Mouse (Mus musculus): Measurements from ENCODE around the gene Faf2. TPM values are rescaled to one million over a fixed set of nuclear protein-coding genes. Genes with fewer than 3 reads are reported as not detected.

The Faf2 gene
- polyA plus RNA-seq, 1 experiment from 2014 or later = 120 TPM

DNA sequence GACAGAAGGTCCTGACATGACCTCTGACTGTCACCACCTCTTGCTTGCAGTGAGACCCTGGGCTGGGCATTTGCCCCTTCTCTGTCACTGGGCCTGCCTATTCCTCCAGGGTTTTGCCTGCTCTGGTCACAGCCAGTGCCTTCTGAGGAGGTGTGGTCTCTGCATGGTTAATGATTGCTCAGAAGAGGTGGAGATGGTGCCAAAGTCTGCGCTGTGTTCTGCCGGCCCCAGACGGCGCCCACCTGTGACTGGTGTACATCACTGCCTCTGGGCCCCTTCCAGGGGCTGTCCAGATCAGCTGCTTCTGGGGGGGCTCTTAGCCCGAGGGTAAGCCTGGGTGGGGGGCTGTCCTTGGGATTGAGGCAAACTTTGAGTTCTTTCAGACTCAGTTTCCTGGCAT, 79.7 kb downstream of the Faf2 start, which contains the start of gene Cdhr2:
Gene Cdhr2 (plus strand): TSS at position 219 of the 400 bp plus-strand sequence.
- Histone ChIP-seq H3K9me3 (ENCODE audit: control insufficient read depth, low read depth, low read length) (no peaks in the 10 kb centered on the region), H3K9ac (replicated peaks; ENCODE audit: low read depth, low read length) (no peak within 1 kb of the TSS), H3K4me2 (replicated peaks; ENCODE audit: low read depth, low read length) (peak within 1 kb of the TSS; percentile 18; the same call in 1 of the 2 replicates), H3K36me3 (ENCODE audit: control insufficient read depth, insufficient read depth, low read length) (no peaks in the 10 kb centered on the region), H3K27ac (ENCODE audit: low read length) (no peak within 1 kb of the TSS), H3K27me3 (ENCODE audit: control insufficient read depth, insufficient read depth, low read length) (no peaks in the 10 kb centered on the region), H3K4me3 (ENCODE audit: low read depth, low read length) (no peak within 1 kb of the TSS), H3K4me1 (ENCODE audit: control insufficient read depth, insufficient read depth, low read length) (no peaks in the 10 kb centered on the region)
- ATAC-seq (ENCODE audit: insufficient number of reproducible peaks, insufficient read depth, low FRiP score, low read depth) = peak; percentile 82
- 37% methylated on average over 5 of the region's 5 CpGs for WGBS

DNA sequence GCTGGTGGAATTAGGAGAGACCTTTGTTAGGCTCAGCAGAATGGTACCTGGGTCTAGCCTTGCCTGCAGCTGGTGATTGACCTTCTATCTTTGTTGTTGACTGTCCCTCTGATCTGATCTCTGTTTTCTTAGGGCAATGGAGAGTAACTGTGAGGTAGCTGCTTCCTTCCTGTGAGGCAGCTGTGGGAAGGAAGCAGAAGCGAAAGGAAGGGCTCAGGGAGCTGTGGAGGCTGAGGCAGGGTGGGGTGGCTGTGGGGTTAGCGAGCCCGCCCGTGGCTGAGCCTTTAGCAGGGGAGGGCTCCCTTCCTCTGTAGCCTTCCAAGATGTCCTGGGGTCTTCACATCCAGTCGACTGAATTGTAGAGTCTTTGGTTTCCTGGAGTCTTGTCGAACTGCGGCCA, 80.9 kb downstream of the Faf2 start:
- Histone ChIP-seq H3K4me2 (replicated peaks; ENCODE audit: low read depth, low read length) (no peak overlapping the region), H3K9me3 (ENCODE audit: control insufficient read depth, low read depth, low read length) (no peaks in the 10 kb centered on the region), H3K27ac (ENCODE audit: low read length) (no peak overlapping the region), H3K4me3 (ENCODE audit: low read depth, low read length) (no peak overlapping the region), H3K9ac (replicated peaks; ENCODE audit: low read depth, low read length) (no peak overlapping the region), H3K36me3 (ENCODE audit: control insufficient read depth, insufficient read depth, low read length) (no peaks in the 10 kb centered on the region), H3K4me1 (ENCODE audit: control insufficient read depth, insufficient read depth, low read length) (no peaks in the 10 kb centered on the region), H3K27me3 (ENCODE audit: control insufficient read depth, insufficient read depth, low read length) (no peaks in the 10 kb centered on the region)
- ATAC-seq (ENCODE audit: insufficient number of reproducible peaks, insufficient read depth, low FRiP score, low read depth) = no peak
- WGBS = 73% methylated on average over 7 of the region's 7 CpGs

DNA sequence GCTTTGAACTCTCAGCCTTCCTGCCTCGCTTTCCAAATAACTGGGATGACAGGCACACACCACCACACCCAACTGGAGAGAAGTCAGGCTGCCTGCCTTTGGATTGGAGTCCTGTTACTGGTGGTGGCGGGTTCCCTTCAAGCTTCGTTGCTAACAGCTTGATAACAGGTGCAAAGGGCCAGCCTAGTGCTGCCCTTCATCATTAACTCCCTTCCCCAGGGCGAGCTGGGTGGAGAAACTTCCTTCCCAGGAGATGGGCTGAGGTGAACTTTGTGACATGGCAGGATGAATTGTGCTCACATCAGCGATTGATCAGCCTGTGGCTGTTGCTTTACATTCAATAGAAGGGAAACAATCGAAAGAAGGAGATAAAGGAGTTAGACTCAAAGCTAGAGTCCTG, 83.3 kb downstream of the Faf2 start:
- WGBS = 43% methylated on average over 6 of the region's 6 CpGs

DNA sequence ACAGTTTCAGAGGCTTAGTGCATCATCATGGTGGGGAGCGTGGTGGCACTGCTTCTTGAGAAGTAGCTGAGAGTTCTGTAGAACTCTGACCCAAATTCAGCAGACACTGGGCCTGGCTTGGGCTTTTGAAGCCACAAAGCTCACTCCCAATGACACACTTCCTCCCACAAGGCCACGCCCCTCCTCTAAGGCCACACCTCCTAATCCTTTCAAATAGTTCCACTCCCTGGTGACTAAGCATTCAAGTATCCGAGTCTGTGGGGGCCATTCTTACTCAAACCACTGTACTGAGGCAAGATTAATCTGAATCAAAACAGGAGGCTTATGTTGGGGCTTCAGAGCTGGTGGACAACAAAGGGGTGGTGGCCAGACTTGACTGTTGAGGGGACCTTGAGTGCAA, 89.3 kb downstream of the Faf2 start:
- no peak overlapping the region for H3K9ac ChIP-seq (replicated peaks; ENCODE audit: low read depth, low read length)
- no peak overlapping the region for H3K4me3 ChIP-seq (ENCODE audit: low read depth, low read length)
- no peak for ATAC-seq (ENCODE audit: insufficient number of reproducible peaks, insufficient read depth, low FRiP score, low read depth)
- no peak overlapping the region for H3K4me2 ChIP-seq (replicated peaks; ENCODE audit: low read depth, low read length)
- H3K4me1 ChIP-seq (ENCODE audit: control insufficient read depth, insufficient read depth, low read length) = no peaks in the 10 kb centered on the region
- no peak overlapping the region for H3K27ac ChIP-seq (ENCODE audit: low read length)
- no peaks in the 10 kb centered on the region for H3K27me3 ChIP-seq (ENCODE audit: control insufficient read depth, insufficient read depth, low read length)
- H3K9me3 ChIP-seq (ENCODE audit: control insufficient read depth, low read depth, low read length) = peaks cover 4% of the 10 kb centered on the region; the same call in 1 of the 2 replicates
- WGBS = 83% methylated on average over 3 of the region's 3 CpGs
- no peaks in the 10 kb centered on the region for H3K36me3 ChIP-seq (ENCODE audit: control insufficient read depth, insufficient read depth, low read length)

More for the DNA sequence above, 83.3 kb downstream of the Faf2 start:
- Histone ChIP-seq H3K4me2 (replicated peaks; ENCODE audit: low read depth, low read length) (no peak overlapping the region), H3K36me3 (ENCODE audit: control insufficient read depth, insufficient read depth, low read length) (no peaks in the 10 kb centered on the region), H3K4me1 (ENCODE audit: control insufficient read depth, insufficient read depth, low read length) (no peaks in the 10 kb centered on the region), H3K4me3 (ENCODE audit: low read depth, low read length) (no peak overlapping the region), H3K9me3 (ENCODE audit: control insufficient read depth, low read depth, low read length) (no peaks in the 10 kb centered on the region), H3K27me3 (ENCODE audit: control insufficient read depth, insufficient read depth, low read length) (no peaks in the 10 kb centered on the region), H3K27ac (ENCODE audit: low read length) (no peak overlapping the region), H3K9ac (replicated peaks; ENCODE audit: low read depth, low read length) (no peak overlapping the region)
- ATAC-seq (ENCODE audit: insufficient number of reproducible peaks, insufficient read depth, low FRiP score, low read depth) = no peak

Small RNAs within 50 kb of the gene (microRNA-seq; reads per million reads assigned to microRNA genes)
- gene Gm24195 = not detected

Other genes with a start within 250 kb of the Faf2 start
- 132 and 150 TPM in 2 replicates for gene Thoc3, start 152.9 kb upstream of the Faf2 start, polyA plus RNA-seq (2014; fragmentation: Nextera tagmentation; extraction: Ambion mirVana)
- gene Simc1, start 118.0 kb upstream of the Faf2 start, polyA plus RNA-seq (2014; fragmentation: Nextera tagmentation; extraction: Ambion mirVana) = 15.6 and 16.6 TPM in 2 replicates
- 129 and 138 TPM in 2 replicates for gene 4833439L19Rik, start 56.3 kb upstream of the Faf2 start, polyA plus RNA-seq (2014; fragmentation: Nextera tagmentation; extraction: Ambion mirVana)
- gene Arl10, start 46.8 kb upstream of the Faf2 start, polyA plus RNA-seq (2014; fragmentation: Nextera tagmentation; extraction: Ambion mirVana) = 25.8 and 28.9 TPM in 2 replicates
- 76.2 and 87.5 TPM in 2 replicates for gene Nop16, start 31.7 kb upstream of the Faf2 start, polyA plus RNA-seq (2014; fragmentation: Nextera tagmentation; extraction: Ambion mirVana)
- 205 and 233 TPM in 2 replicates for gene Higd2a, start 31.6 kb upstream of the Faf2 start, polyA plus RNA-seq (2014; fragmentation: Nextera tagmentation; extraction: Ambion mirVana)
- gene Cltb, start 10.4 kb upstream of the Faf2 start, polyA plus RNA-seq (2014; fragmentation: Nextera tagmentation; extraction: Ambion mirVana) = 40.3 and 45.6 TPM in 2 replicates
- 71.7 and 83.9 TPM in 2 replicates for gene Rnf44, start 72.1 kb downstream of the Faf2 start, polyA plus RNA-seq (2014; fragmentation: Nextera tagmentation; extraction: Ambion mirVana)
- gene Cdhr2, start 79.7 kb downstream of the Faf2 start, polyA plus RNA-seq (2014; fragmentation: Nextera tagmentation; extraction: Ambion mirVana) = 1.00 and 1.1 TPM in 2 replicates
- 0.65 and 0.90 TPM in 2 replicates for gene Gprin1, start 128.1 kb downstream of the Faf2 start, polyA plus RNA-seq (2014; fragmentation: Nextera tagmentation; extraction: Ambion mirVana)
- gene Sncb, start 144.8 kb downstream of the Faf2 start, polyA plus RNA-seq (2014; fragmentation: Nextera tagmentation; extraction: Ambion mirVana) = 0.59 and 0.74 TPM in 2 replicates
- gene Eif4e1b, start 162.2 kb downstream of the Faf2 start, polyA plus RNA-seq (2014; fragmentation: Nextera tagmentation; extraction: Ambion mirVana) = not detected in 2 replicates
- 7.8 and 11.6 TPM in 2 replicates for gene Tspan17, start 167.6 kb downstream of the Faf2 start, polyA plus RNA-seq (2014; fragmentation: Nextera tagmentation; extraction: Ambion mirVana)

All from stomach, embryonic 14.5 days (tissue).